Mouse (Mus musculus) embryo, embryonic 11 days (tissue): ENCODE results near the gene Plxnb3.
A peak's percentile ranks its signal among the peaks of the same experiment; 100 is the strongest.

ENCODE experiments used
- DNase-seq: peaks from one replicate; pipeline ENCODE4 v3.0.0-alpha.2; 2015

The Plxnb3 gene

GRCm38 (mm10) chrX:73786364-73787224 lies 29.7 kb downstream of the Plxnb3 start, which contains the start of the genes Idh3g and Ssr4:
Gene Idh3g, minus strand, starts transcription at chrX:73786897.
Gene Ssr4, plus strand, starts transcription at chrX:73787028.
- DNase-seq = peak; percentile 94

GRCm38 (mm10) chrX:73787225-73787558 lies 30.3 kb downstream of the Plxnb3 start:
- DNase-seq = no peak

- no peak for DNase-seq
Measured at GRCm38 (mm10) chrX:73788501-73788900, 31.6 kb downstream of the Plxnb3 start.

GRCm38 (mm10) chrX:73793039-73793438 lies 36.1 kb downstream of the Plxnb3 start:
- no peak for DNase-seq

- no peak for DNase-seq
Measured at GRCm38 (mm10) chrX:73793505-73793904, 36.6 kb downstream of the Plxnb3 start.

GRCm38 (mm10) chrX:73797511-73797910 lies 40.6 kb downstream of the Plxnb3 start:
- no peak for DNase-seq

- peak; percentile 72 for DNase-seq
Measured at GRCm38 (mm10) chrX:73798502-73798901, 41.6 kb downstream of the Plxnb3 start.

- peak; percentile 19 for DNase-seq
Measured at GRCm38 (mm10) chrX:73805814-73806213, 48.9 kb downstream of the Plxnb3 start.

- DNase-seq = peak; percentile 71
Measured at GRCm38 (mm10) chrX:73815072-73815471, 58.2 kb downstream of the Plxnb3 start.

GRCm38 (mm10) chrX:73816596-73817314 lies 59.9 kb downstream of the Plxnb3 start:
- DNase-seq = no peak
